Mouse (Mus musculus) bone marrow, adult 2 months (tissue): ENCODE results near the gene Ccdc38. TPM values are rescaled to one million over a fixed set of nuclear protein-coding genes. Genes with fewer than 3 reads are reported as not detected.

Experiments used
- H3K27ac ChIP-seq: fragments of 200-500 bp; 2 replicates; pipeline ENCODE4 v1.5.1; 2012; ENCODE audit warnings: low read depth, mild to moderate bottlenecking, control low read depth, inconsistent platforms, low read length; ENCODE audit not compliant: control insufficient read depth, poor library complexity, insufficient read depth
- H3K4me1 ChIP-seq: fragments of 200-500 bp; 2 replicates; pipeline ENCODE4 v1.6.1; 2011; ENCODE audit warnings: low read length; ENCODE audit not compliant: control insufficient read depth, insufficient read depth
- H3K4me3 ChIP-seq: fragments of 200-500 bp; replicated peaks from 2 replicates; pipeline ENCODE3; 2011; ENCODE audit warnings: mild to moderate bottlenecking, low read depth, low read length, control low read depth; ENCODE audit not compliant: control insufficient read depth
- CTCF ChIP-seq: fragments of 200-500 bp; IDR thresholded peaks from 2 replicates; pipeline ENCODE4 v1.5.1; 2011; ENCODE audit warnings: low read length, control low read depth; ENCODE audit not compliant: control insufficient read depth, insufficient read depth
- POLR2A ChIP-seq: fragments of 200-500 bp; IDR thresholded peaks from 2 replicates; pipeline ENCODE4 v1.6.1; 2011; ENCODE audit warnings: low read depth, mild to moderate bottlenecking, control low read depth, low read length, borderline replicate concordance; ENCODE audit not compliant: control insufficient read depth
- WGBS: fragments of 180-500 bp; shearing (Covaris S2); methylation state at CpG from one replicate; pipeline ENCODE4 v1.1.7; 2018; 5-methylcytosine and 5-hydroxymethylcytosine counted together
- polyA plus RNA-seq: library from polyadenylated mRNA; stranded (reverse); fragments of >200 nt; gene quantifications from 2 replicates; pipeline ENCODE4 v1.2.4, GENCODE M21; 2011; ENCODE audit warnings: low replicate concordance; ENCODE audit not compliant: missing spikeins, insufficient read depth, insufficient read length

Gene Ccdc38
- polyA plus RNA-seq, 1 experiment = 0.40 TPM

DNA sequence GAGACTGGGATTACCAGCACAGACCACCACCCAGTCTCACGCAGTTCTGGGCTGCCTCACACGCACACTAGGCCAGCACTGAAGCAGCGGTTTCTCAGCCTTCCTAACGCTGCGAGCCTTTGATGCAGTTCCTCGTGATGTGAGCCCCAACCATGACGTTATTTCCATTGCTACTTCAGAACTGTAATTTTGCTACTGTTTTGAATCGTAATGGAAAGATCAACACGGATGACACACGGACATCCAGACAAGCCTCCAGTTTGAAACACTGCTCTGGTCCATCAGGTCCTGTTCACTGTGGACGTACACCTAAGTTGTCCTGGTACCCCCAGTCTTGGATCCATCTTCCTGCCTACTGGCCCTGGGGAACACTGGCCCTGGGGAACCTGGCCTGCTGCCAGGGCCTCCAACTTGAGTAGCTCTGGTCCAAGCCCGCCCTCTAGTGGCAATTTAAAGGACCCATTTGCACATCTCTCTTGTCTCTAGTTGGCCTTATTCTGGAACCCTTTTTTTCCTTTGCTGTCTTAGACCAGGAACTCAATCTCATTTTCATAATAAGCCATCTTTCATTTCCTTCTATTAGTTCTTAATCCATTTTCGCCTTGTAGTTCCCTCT is 36.9 kb downstream of the Ccdc38 start:
- H3K4me3 ChIP-seq = no peak overlapping the region
- H3K27ac ChIP-seq = no peak overlapping the region
- H3K4me1 ChIP-seq = no peaks in the 10 kb centered on the region
- TF ChIP-seq CTCF = peak; percentile 75
- no peak for TF ChIP-seq POLR2A
- WGBS = 60% methylated on average over 13 of the region's 13 CpGs

DNA sequence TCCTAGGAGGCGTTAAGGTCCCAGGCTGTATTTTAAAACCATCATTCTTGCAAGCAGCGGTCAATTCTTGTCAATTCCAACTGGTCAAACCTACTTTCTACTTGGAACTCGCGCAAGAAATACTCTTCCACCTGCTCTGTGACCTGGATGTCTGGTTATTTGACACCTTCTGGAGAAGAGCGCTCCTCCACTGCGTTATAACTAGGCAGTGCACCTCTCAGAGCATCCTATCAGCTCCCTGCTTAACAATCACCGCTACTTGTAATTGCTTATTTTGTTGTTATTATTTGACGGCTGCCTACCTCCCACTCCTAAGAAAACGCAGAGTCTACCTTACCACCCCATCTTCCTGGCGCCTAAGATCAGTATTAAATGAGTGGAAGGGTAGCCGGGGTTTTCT is 48.4 kb downstream of the Ccdc38 start:
- Histone ChIP-seq H3K4me1 (peaks cover 2% of the 10 kb centered on the region; the same call in 1 of the 2 replicates), H3K27ac (peak overlapping the region; percentile 70; the same call in 1 of the 2 replicates), H3K4me3 (peak overlapping the region; percentile 98)
- 2% methylated on average over 11 of the region's 11 CpGs for WGBS
- TF ChIP-seq CTCF = no peak
- TF ChIP-seq POLR2A = no peak

- Histone ChIP-seq H3K27ac (peak within 1 kb of the TSS; percentile 70), H3K4me1 (peaks cover 2% of the 10 kb centered on the region; the same call in 1 of the 2 replicates), H3K4me3 (peak within 1 kb of the TSS; percentile 98)
- TF ChIP-seq POLR2A (peak; percentile 46; the same call in 1 of the 2 replicates), CTCF (peak; percentile 9; the same call in 1 of the 2 replicates)
- WGBS = under 1% methylated on average over 61 of the region's 63 CpGs
Observed at GRCm38 (mm10) chr10:93589281-93589848, 48.9 kb downstream of the Ccdc38 start, which contains the start of gene Snrpf. Gene Snrpf (minus strand): TSS chr10:93589706.

DNA sequence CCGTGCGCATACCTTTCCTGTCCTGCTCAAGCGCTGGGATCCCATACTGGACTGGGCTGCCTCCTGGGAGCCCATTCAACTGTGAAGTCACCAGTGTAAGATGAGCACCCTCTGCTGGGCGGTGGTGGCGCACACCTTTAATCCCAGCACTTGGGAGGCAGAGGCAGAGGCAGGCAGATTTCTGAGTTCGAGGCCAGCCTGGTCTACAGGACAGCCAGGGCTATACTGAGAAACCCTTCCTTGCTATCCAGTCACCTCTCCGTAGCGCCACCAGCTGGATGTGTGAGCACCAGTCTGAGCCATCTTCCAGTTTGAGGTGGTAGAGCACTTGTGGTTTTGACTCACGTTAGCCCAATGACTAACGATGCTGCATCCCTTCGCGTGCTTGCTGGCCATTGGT is 52.0 kb downstream of the Ccdc38 start:
- Histone ChIP-seq H3K27ac (no peak overlapping the region), H3K4me3 (no peak overlapping the region), H3K4me1 (peaks cover 2% of the 10 kb centered on the region; the same call in 1 of the 2 replicates)
- 69% methylated on average over 12 of the region's 12 CpGs for WGBS
- TF ChIP-seq CTCF = peak; percentile 50
- TF ChIP-seq POLR2A = no peak

DNA sequence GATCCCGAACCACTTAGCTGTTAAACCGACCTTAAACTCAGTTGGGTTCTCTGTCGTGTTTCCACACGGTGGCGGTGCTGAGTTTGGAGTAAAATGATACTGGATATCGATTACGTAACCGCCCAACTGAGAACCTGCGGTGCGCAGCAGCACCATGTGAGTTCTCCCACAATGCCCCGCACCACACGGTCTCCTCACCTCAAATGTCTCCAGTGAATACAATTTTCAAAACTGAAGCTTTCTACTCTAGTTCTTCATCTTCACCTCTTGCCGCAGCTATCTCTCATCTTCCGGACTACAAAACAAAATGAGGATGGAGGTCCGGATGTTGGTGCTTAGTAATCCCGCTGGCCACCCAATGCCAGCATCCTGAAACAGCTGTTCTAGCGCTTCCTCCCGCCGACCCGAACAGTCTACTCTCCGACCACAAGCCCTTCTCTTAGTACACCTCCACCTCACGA is 53.6 kb downstream of the Ccdc38 start:
- WGBS = under 1% methylated on average over 22 of the region's 22 CpGs
- Histone ChIP-seq H3K4me3 (peak overlapping the region; percentile 49), H3K4me1 (peaks cover 2% of the 10 kb centered on the region; the same call in 1 of the 2 replicates), H3K27ac (no peak overlapping the region)
- TF ChIP-seq POLR2A (no peak), CTCF (peak; percentile 51; the same call in 1 of the 2 replicates)

GRCm38 (mm10) chr10:93595831-93596230 is 55.4 kb downstream of the Ccdc38 start:
- 72% methylated on average over 4 of the region's 4 CpGs for WGBS
- Histone ChIP-seq H3K4me1 (no peaks in the 10 kb centered on the region), H3K27ac (no peak overlapping the region), H3K4me3 (no peak overlapping the region)
- TF ChIP-seq CTCF (no peak), POLR2A (no peak)

DNA sequence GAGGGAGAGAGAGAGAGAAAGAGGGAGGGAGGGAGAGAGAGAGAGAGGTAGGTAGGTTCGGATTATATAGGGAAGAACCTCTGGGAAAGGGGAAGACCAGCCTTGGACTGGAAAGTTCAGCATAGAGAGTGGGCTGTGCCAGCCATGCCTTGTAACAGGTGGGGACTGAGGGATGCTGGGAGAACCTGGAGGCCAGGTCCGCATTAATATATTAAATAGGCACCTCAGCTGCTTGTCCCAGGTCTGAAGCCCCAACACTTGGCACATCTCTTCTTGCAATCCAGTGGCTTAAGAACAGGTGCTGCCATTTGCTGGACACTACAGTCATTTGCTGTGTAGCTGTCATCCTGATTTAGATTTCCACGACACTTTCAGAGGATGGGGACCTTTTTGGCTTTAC is 56.2 kb downstream of the Ccdc38 start:
- WGBS = 81% methylated on average over 3 of the region's 3 CpGs
- no peak overlapping the region for H3K27ac ChIP-seq
- TF ChIP-seq CTCF (no peak), POLR2A (no peak)
- no peak overlapping the region for H3K4me3 ChIP-seq
- no peaks in the 10 kb centered on the region for H3K4me1 ChIP-seq

- WGBS = 72% methylated on average over 5 of the region's 5 CpGs
- no peaks in the 10 kb centered on the region for H3K4me1 ChIP-seq
- H3K27ac ChIP-seq = no peak overlapping the region
- TF ChIP-seq CTCF (no peak), POLR2A (no peak)
- no peak overlapping the region for H3K4me3 ChIP-seq
Observed at GRCm38 (mm10) chr10:93602309-93602708, 61.9 kb downstream of the Ccdc38 start.

DNA sequence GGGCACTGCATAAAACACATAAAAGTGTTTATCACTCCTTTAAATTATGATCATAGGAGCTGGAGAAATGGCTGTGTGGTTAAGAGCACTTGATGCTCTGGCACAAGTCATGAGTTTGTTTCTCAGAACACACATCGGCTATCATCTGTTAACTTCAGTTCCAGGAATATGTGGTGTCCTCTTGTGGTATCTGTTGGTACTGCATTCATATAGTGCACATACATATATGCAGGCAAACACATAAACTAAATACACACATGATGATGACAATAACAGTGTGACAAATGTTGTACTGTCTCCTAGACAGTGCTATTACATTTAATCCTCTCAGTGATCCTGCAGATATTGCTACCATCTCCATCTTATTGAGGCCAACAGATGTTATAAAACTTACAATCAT is 62.8 kb downstream of the Ccdc38 start:
- H3K27ac ChIP-seq = no peak overlapping the region
- TF ChIP-seq POLR2A (no peak), CTCF (no peak)
- H3K4me3 ChIP-seq = no peak overlapping the region
- no peaks in the 10 kb centered on the region for H3K4me1 ChIP-seq
- WGBS = 90% methylated on average over 1 of the region's 1 CpGs
